Mouse (Mus musculus) activated CD4-positive, CD25-positive, alpha-beta regulatory T cell, adult 9 weeks (primary cell): ENCODE measurements around the gene Rtn4rl1. TPM values are rescaled to one million over a fixed set of nuclear protein-coding genes. Genes with fewer than 3 reads are reported as not detected.

Experiments
- polyA plus RNA-seq: library from polyadenylated mRNA; unstranded; fragments of 100-300 nt; shearing (Covaris generic); gene quantifications from one replicate; pipeline ENCODE4 v1.2.1, GENCODE M21; 2017

The Rtn4rl1 gene
- 2.8 TPM for polyA plus RNA-seq

DNA sequence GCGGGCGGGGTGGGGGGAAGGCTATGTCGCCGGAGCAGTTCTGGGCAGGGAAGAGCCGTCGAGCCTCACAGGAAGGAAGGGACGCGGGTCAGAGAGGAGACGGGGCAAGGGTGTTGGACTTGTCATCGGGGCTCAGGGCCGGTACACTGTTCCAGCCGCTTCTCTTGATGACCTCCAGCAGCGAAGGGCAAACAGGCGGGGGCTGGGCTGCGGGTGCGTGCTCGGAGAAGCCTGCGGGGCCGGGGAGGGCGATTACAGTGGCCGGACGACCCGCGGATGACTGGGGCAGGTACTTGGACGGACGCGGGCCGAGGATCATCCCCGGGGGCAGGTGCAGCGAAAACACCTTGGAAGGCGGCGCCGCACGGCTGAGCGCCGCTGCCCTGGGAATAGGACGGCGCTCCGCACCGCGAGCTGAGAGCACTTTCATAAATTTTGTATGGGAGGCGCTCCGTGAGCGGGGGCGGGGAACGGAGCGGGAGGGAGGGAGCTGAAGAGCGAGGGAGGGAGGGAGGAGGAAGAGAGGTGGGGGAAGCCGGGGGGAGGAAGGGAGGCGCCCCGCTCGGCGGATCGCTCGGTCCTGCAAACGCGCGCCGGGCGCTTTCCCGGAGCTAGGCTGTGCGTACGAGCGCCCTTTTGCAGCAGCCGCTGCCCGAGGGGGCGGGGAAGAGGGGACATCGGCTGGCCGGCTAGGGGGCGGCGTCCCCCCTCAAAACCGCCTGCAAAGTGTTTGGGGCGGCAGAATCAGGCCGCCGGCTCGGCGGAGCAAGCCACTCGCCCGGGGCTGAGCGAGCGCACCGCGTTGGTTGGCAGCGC lies at the start of gene Rtn4rl1:
Gene Rtn4rl1, plus strand, starts transcription at position 528 of the 816 bp plus-strand sequence.

DNA sequence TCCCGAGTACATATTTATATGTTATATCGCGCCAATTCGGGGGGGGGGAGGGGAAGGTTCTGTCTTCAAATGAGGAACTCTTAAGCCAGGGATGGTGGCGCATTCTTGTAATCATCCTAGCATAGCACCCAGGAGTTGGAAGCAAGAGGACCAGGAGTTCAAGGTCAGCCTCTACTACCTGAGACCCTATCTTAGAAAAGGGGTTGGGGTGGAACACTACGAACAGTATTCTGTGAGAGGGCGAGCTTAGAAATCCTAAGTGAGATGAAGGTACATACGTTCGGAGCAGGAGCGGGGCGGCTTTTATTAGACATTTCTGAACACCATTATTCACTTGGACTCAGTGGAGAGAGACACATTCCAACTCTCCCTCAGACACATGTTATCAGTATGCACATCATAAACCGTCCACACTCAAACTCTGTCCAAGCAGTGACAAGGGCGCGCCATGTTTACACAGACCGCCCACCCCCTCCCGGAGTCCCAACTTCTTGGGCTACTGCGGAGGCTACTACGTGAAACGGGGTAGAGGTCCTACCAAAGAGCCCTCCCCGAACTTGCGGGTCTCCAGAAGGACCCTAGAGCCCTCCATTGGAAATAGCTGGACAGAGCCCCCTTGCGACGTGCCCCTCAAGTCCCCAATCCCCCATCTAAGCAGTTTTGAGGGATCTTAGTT lies 24.0 kb upstream of the Rtn4rl1 start, which contains the start of gene Hic1:
Gene Hic1, minus strand, starts transcription at position 115 of the 676 bp plus-strand sequence.

DNA sequence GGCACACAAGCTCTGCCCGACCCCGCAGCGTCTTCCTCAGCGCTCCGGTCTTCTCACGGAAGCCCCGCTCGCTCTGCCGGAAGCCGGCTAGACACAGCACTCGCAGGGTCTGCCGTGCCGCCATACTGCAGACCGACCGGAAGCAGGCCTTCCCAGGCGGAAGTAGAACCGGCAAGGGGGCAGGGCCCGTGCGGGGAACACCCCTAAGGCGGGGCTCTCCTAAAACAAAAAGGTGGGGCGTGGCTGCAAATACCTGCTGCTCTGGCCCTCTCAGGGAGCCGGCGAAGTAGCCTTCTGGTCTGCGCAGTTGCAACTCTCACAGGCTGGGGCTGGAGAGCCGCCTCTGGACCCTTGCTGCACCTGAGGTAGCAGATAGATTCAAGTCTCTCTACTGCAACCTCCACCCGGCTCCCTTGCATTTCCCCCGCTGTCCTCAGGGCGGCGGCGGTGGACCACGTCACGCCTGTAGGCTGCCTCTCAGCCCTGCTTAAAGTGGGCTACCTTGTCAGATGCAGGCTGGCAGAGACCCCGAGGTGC lies 14.8 kb upstream of the Rtn4rl1 start, which contains the start of gene Ovca2:
Gene Ovca2, minus strand, starts transcription at position 164 of the 537 bp plus-strand sequence.

GRCm38 (mm10) chr11:75190905-75191441 lies 2.6 kb upstream of the Rtn4rl1 start, which contains the start of gene Dph1:
Dph1 (minus strand) TSS chr11:75191241.

Other genes starting within 250 kb of the Rtn4rl1 start
- 1.0 TPM for gene Hic1, start 24.3 kb upstream of the Rtn4rl1 start, polyA plus RNA-seq
- gene Ovca2, start 14.9 kb upstream of the Rtn4rl1 start, polyA plus RNA-seq, result 38.1 TPM
- 19.2 TPM for gene Dph1, start 2.5 kb upstream of the Rtn4rl1 start, polyA plus RNA-seq
- gene Rpa1, start 154.5 kb downstream of the Rtn4rl1 start, polyA plus RNA-seq, result 156 TPM
- 21.9 TPM for gene Smyd4, start 154.7 kb downstream of the Rtn4rl1 start, polyA plus RNA-seq
- 3.3 TPM for gene Serpinf1, start 228.9 kb downstream of the Rtn4rl1 start, polyA plus RNA-seq
- gene Serpinf2, start 245.8 kb downstream of the Rtn4rl1 start, polyA plus RNA-seq, result not detected